Comparison of ENCODE assay signal across 17 mouse cellular contexts in genomic region chr8:128235071-128235470, GRCm38 (mm10).
"Had no signal": no experiment of that assay in that cellular context is flagged by ENCODE, and none has a peak within 500 bp of the region (broad histone marks: within the 10 kb centered on the region; RNA-seq: fewer than 3 reads in every experiment).

No protein-coding gene starts in this region.

- H3K27me3 ChIP-seq: liver, embryonic 15.5 days; lung, embryonic 15.5 days; megakaryocyte, embryonic 14.5 days; midbrain, embryonic 13.5 days; midbrain, embryonic 15.5 days; neural tube, embryonic 12.5 days had no signal

- H3K9ac ChIP-seq: liver, embryonic 15.5 days; liver, postnatal 0 days; lung, embryonic 15.5 days; midbrain, embryonic 13.5 days; midbrain, embryonic 15.5 days; neural tube, embryonic 12.5 days had no signal

- H3K36me3 ChIP-seq: liver, embryonic 15.5 days; lung, embryonic 15.5 days; midbrain, embryonic 13.5 days; midbrain, embryonic 15.5 days; neural tube, embryonic 12.5 days had no signal

- H3K9me3 ChIP-seq: liver, embryonic 15.5 days; lung, embryonic 15.5 days; megakaryocyte, embryonic 14.5 days; midbrain, embryonic 13.5 days; midbrain, embryonic 15.5 days; neural tube, embryonic 12.5 days had no signal

- DNase-seq: liver, postnatal 0 days; lung, adult 2 months; lung, postnatal 4 days; right cerebral cortex, postnatal 25 days; right cerebral cortex, postnatal 4 days; spleen, adult 18-20 months; thymus, adult 18-20 months; thymus, postnatal 14 days; thymus, postnatal 36 days had no signal

- H3K4me1 ChIP-seq: liver, embryonic 15.5 days; midbrain, embryonic 13.5 days; midbrain, embryonic 15.5 days; neural tube, embryonic 12.5 days had no signal

- H3K4me3 ChIP-seq: liver, embryonic 15.5 days; lung, embryonic 15.5 days; megakaryocyte, embryonic 14.5 days; midbrain, embryonic 13.5 days; midbrain, embryonic 15.5 days; neural tube, embryonic 12.5 days had no signal

- H3K4me2 ChIP-seq: liver, embryonic 15.5 days; lung, embryonic 15.5 days; midbrain, embryonic 11.5 days; midbrain, embryonic 13.5 days; midbrain, embryonic 15.5 days; neural tube, embryonic 12.5 days had no signal

- ATAC-seq: liver, postnatal 0 days; lung, postnatal 0 days; midbrain, embryonic 13.5 days; midbrain, embryonic 15.5 days had no signal

- H3K27ac ChIP-seq: liver, embryonic 15.5 days; lung, embryonic 15.5 days; midbrain, embryonic 13.5 days; midbrain, embryonic 15.5 days; neural tube, embryonic 12.5 days had no signal
